Mouse (Mus musculus): ENCODE results near the gene Immp2l. TPM values are rescaled to one million over a fixed set of nuclear protein-coding genes. Genes with fewer than 3 reads are reported as not detected.
"Not testable (repeated sequence)": the region's sequence is repeated elsewhere in the genome, so short reads cannot be mapped to it uniquely, and the experiment has no call there.

The Immp2l gene
- 11.3 and 14.1 TPM in 2 replicates for polyA plus RNA-seq (2016; fragmentation: Nextera tagmentation; extraction: Ambion mirVana)

GRCm38 (mm10) chr12:41023511-41024421 is at the start of gene Immp2l:
Gene Immp2l (plus strand): TSS chr12:41024090.
- Histone ChIP-seq H3K4me3 (replicated peaks) (peak within 1 kb of the TSS; percentile 68), H3K27ac (0 out of 2 replicates have a peak within 1 kb of the TSS, but pooled peaks have one; percentile 29)
- peak; percentile 95 for ATAC-seq (ENCODE audit: insufficient number of reproducible peaks, insufficient read depth, low FRiP score, low TSS enrichment, low read depth)

GRCm38 (mm10) chr12:40978719-40979500 is 45.0 kb upstream of the Immp2l start:
- Histone ChIP-seq H3K4me3 (replicated peaks) (no peak overlapping the region), H3K4me2 (no peak overlapping the region), H3K27ac (no peak overlapping the region), H3K36me3 (no peaks in the 10 kb centered on the region), H3K9me3 (no peaks in the 10 kb centered on the region), H3K27me3 (no peaks in the 10 kb centered on the region), H3K4me1 (replicated peaks) (no peaks in the 10 kb centered on the region), H3K9ac (replicated peaks) (no peak overlapping the region)
- no peak for ATAC-seq (ENCODE audit: insufficient number of reproducible peaks, insufficient read depth, low FRiP score, low TSS enrichment, low read depth)
- WGBS, result 81% methylated on average over 2 of the region's 2 CpGs

More at GRCm38 (mm10) chr12:41023511-41024421, at the start of gene Immp2l:
- WGBS, result 3% methylated on average over 64 of the region's 68 CpGs
- Histone ChIP-seq H3K4me2 (peak within 1 kb of the TSS; percentile 76), H3K9ac (replicated peaks) (peak within 1 kb of the TSS; percentile 73), H3K9me3 (peaks cover 4% of the 10 kb centered on the region; the same call in 1 of the 2 replicates), H3K36me3 (no peaks in the 10 kb centered on the region), H3K4me1 (replicated peaks) (no peaks in the 10 kb centered on the region; the same call in 1 of the 2 replicates), H3K27me3 (no peaks in the 10 kb centered on the region)

- Histone ChIP-seq H3K9me3 (no peaks in the 10 kb centered on the region), H3K4me2 (no peak overlapping the region), H3K36me3 (no peaks in the 10 kb centered on the region), H3K27me3 (no peaks in the 10 kb centered on the region), H3K27ac (no peak overlapping the region), H3K4me3 (replicated peaks) (no peak overlapping the region), H3K4me1 (replicated peaks) (no peaks in the 10 kb centered on the region), H3K9ac (replicated peaks) (no peak overlapping the region)
- ATAC-seq (ENCODE audit: insufficient number of reproducible peaks, insufficient read depth, low FRiP score, low TSS enrichment, low read depth), result no peak
- 90% methylated on average over 4 of the region's 4 CpGs for WGBS
Observed at GRCm38 (mm10) chr12:40979716-40980115, 44.2 kb upstream of the Immp2l start.

- Histone ChIP-seq H3K4me1 (replicated peaks) (no peaks in the 10 kb centered on the region), H3K4me3 (replicated peaks) (no peak overlapping the region), H3K36me3 (no peaks in the 10 kb centered on the region), H3K9ac (replicated peaks) (no peak overlapping the region), H3K9me3 (no peaks in the 10 kb centered on the region), H3K27me3 (no peaks in the 10 kb centered on the region), H3K27ac (no peak overlapping the region), H3K4me2 (no peak overlapping the region)
- 89% methylated on average over 3 of the region's 3 CpGs for WGBS
- ATAC-seq (ENCODE audit: insufficient number of reproducible peaks, insufficient read depth, low FRiP score, low TSS enrichment, low read depth), result no peak
Observed at GRCm38 (mm10) chr12:40980160-40980559, 43.7 kb upstream of the Immp2l start.

- Histone ChIP-seq H3K36me3 (no peaks in the 10 kb centered on the region), H3K9ac (replicated peaks) (no peak overlapping the region), H3K27ac (no peak overlapping the region), H3K4me2 (no peak overlapping the region), H3K9me3 (no peaks in the 10 kb centered on the region), H3K4me1 (replicated peaks) (no peaks in the 10 kb centered on the region), H3K27me3 (no peaks in the 10 kb centered on the region), H3K4me3 (replicated peaks) (no peak overlapping the region)
- no peak for ATAC-seq (ENCODE audit: insufficient number of reproducible peaks, insufficient read depth, low FRiP score, low TSS enrichment, low read depth)
- WGBS, result 95% methylated on average over 1 of the region's 1 CpGs
Observed at GRCm38 (mm10) chr12:40983021-40983420, 40.9 kb upstream of the Immp2l start.

- no peak for ATAC-seq (ENCODE audit: insufficient number of reproducible peaks, insufficient read depth, low FRiP score, low TSS enrichment, low read depth)
- 29% methylated on average over 4 of the region's 4 CpGs for WGBS
- H3K9me3 ChIP-seq, result no peaks in the 10 kb centered on the region
Observed at GRCm38 (mm10) chr12:40984735-40985134, 39.2 kb upstream of the Immp2l start.

GRCm38 (mm10) chr12:40985791-40986190 is 38.1 kb upstream of the Immp2l start:
- ATAC-seq (ENCODE audit: insufficient number of reproducible peaks, insufficient read depth, low FRiP score, low TSS enrichment, low read depth), result no peak
- H3K4me1 ChIP-seq (replicated peaks), result no peaks in the 10 kb centered on the region
- no peak overlapping the region for H3K4me2 ChIP-seq
- no peak overlapping the region for H3K4me3 ChIP-seq (replicated peaks)
- H3K9ac ChIP-seq (replicated peaks), result no peak overlapping the region
- H3K27me3 ChIP-seq, result no peaks in the 10 kb centered on the region
- H3K36me3 ChIP-seq, result no peaks in the 10 kb centered on the region
- H3K9me3 ChIP-seq, result no peaks in the 10 kb centered on the region
- 66% methylated on average over 4 of the region's 4 CpGs for WGBS
- no peak overlapping the region for H3K27ac ChIP-seq

More at GRCm38 (mm10) chr12:40984735-40985134, 39.2 kb upstream of the Immp2l start:
- H3K36me3 ChIP-seq, result no peaks in the 10 kb centered on the region
- no peak overlapping the region for H3K27ac ChIP-seq
- no peak overlapping the region for H3K9ac ChIP-seq (replicated peaks)
- H3K4me2 ChIP-seq, result no peak overlapping the region
- no peak overlapping the region for H3K4me3 ChIP-seq (replicated peaks)
- H3K27me3 ChIP-seq, result no peaks in the 10 kb centered on the region
- H3K4me1 ChIP-seq (replicated peaks), result no peaks in the 10 kb centered on the region

- 81% methylated on average over 9 of the region's 9 CpGs for WGBS
- Histone ChIP-seq H3K4me1 (replicated peaks) (no peaks in the 10 kb centered on the region), H3K9me3 (no peaks in the 10 kb centered on the region), H3K4me3 (replicated peaks) (no peak overlapping the region), H3K27me3 (no peaks in the 10 kb centered on the region), H3K9ac (replicated peaks) (no peak overlapping the region), H3K36me3 (no peaks in the 10 kb centered on the region), H3K27ac (no peak overlapping the region), H3K4me2 (no peak overlapping the region)
- ATAC-seq (ENCODE audit: insufficient number of reproducible peaks, insufficient read depth, low FRiP score, low TSS enrichment, low read depth), result no peak
Observed at GRCm38 (mm10) chr12:40988311-40989065, 35.4 kb upstream of the Immp2l start.

- Histone ChIP-seq H3K4me3 (replicated peaks) (no peak overlapping the region), H3K4me2 (no peak overlapping the region), H3K9ac (replicated peaks) (no peak overlapping the region), H3K9me3 (no peaks in the 10 kb centered on the region), H3K27me3 (no peaks in the 10 kb centered on the region), H3K27ac (no peak overlapping the region), H3K4me1 (replicated peaks) (no peaks in the 10 kb centered on the region), H3K36me3 (no peaks in the 10 kb centered on the region)
- ATAC-seq (ENCODE audit: insufficient number of reproducible peaks, insufficient read depth, low FRiP score, low TSS enrichment, low read depth), result no peak
- WGBS, result 90% methylated on average over 4 of the region's 4 CpGs
Observed at GRCm38 (mm10) chr12:40991647-40992046, 32.2 kb upstream of the Immp2l start.

- not testable (repeated sequence) for H3K27ac ChIP-seq; H3K27me3 ChIP-seq; H3K4me2 ChIP-seq; H3K9me3 ChIP-seq; H3K4me3 ChIP-seq (replicated peaks); H3K4me1 ChIP-seq (replicated peaks); ATAC-seq (ENCODE audit: insufficient number of reproducible peaks, insufficient read depth, low FRiP score, low TSS enrichment, low read depth); H3K9ac ChIP-seq (replicated peaks); H3K36me3 ChIP-seq
- 90% methylated on average over 1 of the region's 1 CpGs for WGBS
Observed at GRCm38 (mm10) chr12:40992237-40992636, 31.7 kb upstream of the Immp2l start.

GRCm38 (mm10) chr12:40994846-40995245 is 29.0 kb upstream of the Immp2l start:
- no peak for ATAC-seq (ENCODE audit: insufficient number of reproducible peaks, insufficient read depth, low FRiP score, low TSS enrichment, low read depth)
- Histone ChIP-seq H3K9ac (replicated peaks) (no peak overlapping the region), H3K4me3 (replicated peaks) (no peak overlapping the region), H3K4me1 (replicated peaks) (no peaks in the 10 kb centered on the region), H3K4me2 (no peak overlapping the region), H3K27me3 (no peaks in the 10 kb centered on the region), H3K9me3 (no peaks in the 10 kb centered on the region), H3K36me3 (no peaks in the 10 kb centered on the region), H3K27ac (no peak overlapping the region)
- 91% methylated on average over 2 of the region's 2 CpGs for WGBS

Measured in limb, embryonic 12.5 days (tissue).